Mouse (Mus musculus): ENCODE measurements around the gene Krt36.

The Krt36 gene

DNA sequence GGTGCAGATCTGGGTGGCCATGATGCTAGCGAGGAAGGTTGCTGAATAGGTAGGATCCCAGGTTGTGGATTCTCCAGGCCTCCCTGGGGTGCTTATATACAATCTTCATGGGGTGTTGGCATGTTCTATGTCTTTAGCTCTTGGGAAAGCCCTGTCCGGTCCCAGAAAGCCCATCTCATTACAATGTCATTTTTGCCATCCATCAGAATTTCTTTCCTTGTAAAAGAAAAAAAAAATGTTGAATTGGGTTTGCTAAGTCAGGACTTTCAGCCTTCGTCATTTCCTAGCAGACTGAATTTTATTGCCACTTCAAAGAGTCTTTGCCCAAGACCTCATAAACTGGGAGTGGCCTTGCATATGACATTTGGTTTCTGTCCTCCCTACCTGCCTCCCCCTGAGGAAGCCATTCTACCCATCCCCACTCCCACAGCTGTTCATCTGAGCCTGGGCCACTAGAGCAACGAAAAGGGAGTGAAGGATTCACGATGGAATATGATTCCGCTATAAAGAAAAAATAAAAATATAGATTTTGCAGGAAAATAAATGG is at the start of gene Krt36:
Gene Krt36 (minus strand): TSS at position 51 of the 547 bp plus-strand sequence.
- in situ Hi-C loops (cut with MboI, MseI): no loop called here

DNA sequence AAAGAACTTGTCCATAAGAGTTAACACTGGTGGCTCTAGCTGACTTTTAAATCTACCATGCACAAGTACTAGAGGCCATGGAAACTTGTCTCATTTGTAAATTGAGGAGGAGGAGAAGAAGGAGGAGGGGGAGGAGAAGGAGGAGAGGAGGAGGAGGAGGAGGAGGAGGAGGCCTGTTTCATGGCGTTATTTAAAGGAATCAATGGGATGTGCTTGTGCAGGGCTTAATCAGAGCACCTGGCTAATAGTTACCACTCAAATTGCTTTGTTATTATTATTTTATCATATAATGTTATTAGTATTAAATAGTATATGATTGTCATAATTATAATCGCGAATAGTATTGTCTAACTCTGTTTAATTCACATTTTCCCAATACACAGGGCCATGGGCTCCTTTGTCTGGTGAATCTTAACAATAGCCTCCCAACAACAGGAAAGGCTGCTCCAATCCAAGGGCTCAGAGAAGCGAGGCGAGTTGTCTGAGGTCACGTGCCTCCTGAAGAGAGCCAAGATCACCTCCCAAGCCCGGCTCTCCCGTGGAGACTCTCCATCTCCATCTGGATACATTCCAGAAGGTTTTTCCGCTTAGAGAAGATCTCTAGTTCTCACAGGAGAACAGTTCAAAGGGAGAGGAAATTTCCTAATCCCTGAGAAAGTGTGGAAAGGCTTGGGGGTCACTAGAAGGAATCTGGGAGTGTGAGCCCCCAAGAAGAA is 43.3 kb upstream of the Krt36 start, which contains the start of gene Krt19:
Gene Krt19 (minus strand): TSS at position 51 of the 716 bp plus-strand sequence.
- in situ Hi-C loops (cut with MboI, MseI): no loop called here

DNA sequence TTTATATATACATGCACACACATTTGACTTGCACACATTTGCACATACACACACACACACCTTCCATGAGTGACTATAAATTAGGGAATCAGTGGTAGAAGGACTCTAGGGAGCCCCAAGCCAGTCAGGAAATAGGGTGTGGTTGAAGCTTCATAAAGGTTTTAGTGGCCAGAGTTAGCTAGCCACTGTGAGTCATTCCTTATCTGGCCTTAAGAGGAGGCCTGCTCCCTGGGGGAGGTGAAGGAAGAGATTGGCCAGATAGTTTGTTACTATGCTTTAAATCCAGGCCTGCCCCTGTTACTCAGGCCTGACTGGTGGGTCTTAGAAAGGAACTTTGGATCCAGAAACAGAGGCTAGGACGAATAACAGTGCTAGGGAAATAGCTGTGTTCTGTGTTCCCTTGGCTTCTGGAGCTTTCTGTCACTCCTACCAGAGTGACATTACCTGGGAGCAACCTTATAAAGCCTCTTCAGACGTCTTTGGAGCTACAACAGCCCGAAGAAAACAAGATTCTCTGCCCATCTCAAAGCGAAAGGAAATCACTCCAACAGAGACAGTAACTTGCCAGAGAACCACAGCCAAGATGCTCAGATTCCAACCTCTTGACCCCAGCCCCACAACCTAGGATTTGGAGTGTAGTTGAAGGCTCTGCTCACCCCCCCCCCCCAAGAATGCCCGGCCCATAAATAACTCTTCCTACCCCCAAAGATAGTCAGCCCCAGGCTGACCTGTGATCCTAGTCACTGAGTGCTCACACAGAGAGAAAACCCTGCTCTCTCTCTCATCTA is 42.3 kb upstream of the Krt36 start:
- in situ Hi-C loops (cut with MboI, MseI): no loop called here

DNA sequence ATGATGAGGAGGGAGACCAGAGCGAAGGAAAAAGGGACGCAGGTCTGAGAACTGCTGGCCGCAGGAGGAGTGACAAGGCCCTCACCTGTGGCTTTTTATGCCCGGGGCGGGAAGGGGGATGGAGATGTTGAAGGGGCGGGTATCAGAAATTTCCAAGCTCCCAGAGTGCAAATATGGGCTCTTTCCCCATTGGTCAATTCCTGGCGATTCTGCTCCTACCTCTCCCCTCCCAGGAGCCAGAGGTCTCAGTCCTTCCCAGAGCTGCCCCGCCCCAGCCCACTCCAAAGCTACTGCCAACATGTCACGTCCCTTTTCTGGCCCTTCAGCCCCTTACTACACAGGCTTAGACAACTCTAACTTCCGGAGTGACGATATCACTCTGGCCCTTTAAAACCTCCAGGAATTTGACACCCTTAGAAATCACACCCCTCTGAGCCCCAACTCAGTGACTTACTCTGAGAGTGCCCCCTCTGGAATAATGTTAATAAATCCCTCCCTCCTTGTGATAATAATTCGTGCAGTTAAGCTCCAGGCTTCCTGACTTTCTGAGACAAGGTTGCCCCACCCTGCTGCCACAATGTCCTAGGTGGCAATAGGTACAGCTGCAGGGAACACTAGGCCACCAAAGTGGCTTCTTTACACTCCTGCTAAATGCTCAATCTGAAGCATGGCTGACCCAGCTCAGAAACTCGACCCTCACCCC is 40.6 kb upstream of the Krt36 start:
- in situ Hi-C loops (cut with MboI, MseI): no loop called here

DNA sequence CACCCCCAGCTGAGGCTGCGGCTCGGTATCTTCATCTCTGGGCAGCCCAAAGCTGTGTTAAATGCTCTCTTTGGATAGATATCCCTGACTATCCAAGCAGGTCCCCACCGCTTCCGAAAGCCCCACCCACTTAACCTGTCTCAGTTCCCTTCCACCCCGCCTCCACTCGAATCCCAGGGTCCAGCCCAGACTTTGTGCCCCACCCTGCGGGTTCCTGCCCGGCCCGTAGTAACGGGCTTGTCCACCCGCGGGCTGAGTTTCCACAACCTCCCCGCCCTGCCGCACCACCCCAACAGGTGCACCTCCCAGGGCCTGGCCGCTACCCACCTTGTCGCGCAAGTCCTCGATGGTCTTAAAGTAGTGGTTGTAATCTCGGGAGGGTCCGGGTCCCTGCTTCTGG is 39.7 kb upstream of the Krt36 start:
- in situ Hi-C loops (cut with MboI, MseI): no loop called here

DNA sequence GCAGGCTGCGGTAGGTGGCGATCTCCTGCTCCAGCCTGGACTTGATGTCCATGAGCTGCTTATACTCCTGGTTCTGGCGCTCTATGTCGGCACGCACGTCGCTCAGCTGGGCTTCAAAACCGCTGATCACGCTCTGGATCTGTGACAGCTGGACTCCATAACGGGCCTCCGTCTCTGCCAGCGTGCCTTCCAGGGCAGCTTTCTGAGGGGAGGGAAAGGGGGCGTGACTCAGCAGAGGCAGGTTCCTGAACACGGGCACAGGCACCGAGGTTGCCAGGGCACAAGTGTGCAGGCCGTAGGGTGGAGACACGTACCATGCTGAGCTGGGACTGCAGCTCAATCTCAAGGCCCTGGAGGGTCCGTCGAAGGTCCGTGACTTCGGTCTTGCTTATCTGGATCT is 35.5 kb upstream of the Krt36 start:
- in situ Hi-C loops (cut with MboI, MseI): no loop called here

DNA sequence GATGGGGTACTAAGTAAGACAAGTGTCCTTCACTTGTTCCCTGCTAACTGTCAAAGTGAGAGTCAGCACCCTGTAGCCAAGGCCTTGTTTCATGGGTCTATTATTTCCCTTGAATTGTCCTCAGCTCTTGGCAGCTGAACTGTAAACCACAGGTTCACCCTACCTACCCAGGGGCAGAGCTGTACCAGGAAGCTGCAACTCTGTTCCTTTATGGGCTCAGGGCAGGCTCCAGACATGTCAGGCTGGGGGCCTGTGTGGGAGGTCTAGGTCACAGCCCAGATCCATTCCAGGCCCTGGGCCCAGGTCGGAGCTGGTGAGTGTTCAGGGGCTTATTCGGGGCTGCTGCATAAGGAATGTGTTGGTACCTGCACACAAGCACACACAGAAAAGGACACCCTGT is 34.0 kb upstream of the Krt36 start:
- in situ Hi-C loops (cut with MboI, MseI): no loop called here

DNA sequence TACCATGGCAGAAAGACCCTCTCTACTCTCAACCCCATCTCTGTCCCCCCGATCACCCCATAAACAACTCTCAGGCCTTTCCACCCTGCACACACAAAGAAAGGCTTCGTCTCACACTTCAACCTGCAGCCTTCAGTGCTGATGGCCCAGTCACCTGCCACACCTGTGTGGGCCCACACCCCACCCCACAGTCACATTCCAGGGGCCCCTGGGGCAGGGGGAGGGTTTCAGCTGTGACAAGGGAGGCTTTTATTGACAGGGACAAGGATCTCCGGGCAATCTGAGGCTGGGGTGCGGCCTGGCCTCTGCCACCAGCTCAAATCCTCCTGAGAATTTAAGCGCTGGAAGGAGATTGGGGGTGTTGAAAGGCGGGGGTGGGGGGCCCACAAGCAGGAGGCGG is 33.4 kb upstream of the Krt36 start:
- in situ Hi-C loops (cut with MboI, MseI): no loop called here

DNA sequence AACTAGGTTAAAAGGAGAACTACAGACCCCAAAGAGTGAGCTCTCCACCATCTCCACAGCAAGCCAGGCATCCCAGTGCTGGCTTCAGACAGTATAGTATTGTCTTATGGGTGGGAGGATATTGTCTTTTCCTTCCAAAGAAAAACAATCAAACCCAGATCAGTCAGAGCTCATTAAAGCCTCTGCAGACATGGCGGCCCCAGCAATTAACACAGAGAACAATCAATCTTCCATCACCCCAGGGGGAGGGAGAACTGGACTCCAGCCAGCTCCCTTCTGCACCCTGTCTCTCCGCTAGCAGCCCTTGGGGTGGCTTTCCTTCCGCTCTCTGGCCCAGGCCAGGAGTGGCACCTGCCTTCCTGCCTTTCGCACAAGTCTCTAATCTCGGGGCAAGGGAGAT is 32.3 kb upstream of the Krt36 start:
- in situ Hi-C loops (cut with MboI, MseI): no loop called here

DNA sequence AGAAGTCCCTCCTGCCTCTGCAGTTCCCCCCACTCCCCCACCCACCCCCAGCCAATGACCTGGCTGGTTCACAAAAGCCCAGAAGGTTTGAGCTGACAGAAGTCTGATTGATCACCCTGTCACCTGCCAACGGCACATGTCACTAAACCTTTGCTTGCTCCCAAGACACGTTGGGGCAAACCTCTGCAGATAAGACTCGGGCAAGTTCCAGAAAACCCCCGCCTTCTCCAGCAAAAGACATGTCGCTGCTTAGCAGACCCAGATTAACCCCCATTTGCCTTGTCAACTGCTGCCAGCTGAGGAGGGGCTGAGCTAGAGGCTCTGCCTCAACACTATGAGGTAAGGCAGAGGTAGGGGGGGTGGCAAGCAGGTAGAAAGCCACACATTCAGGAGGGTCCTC is 31.1 kb upstream of the Krt36 start:
- in situ Hi-C loops (cut with MboI, MseI): no loop called here

DNA sequence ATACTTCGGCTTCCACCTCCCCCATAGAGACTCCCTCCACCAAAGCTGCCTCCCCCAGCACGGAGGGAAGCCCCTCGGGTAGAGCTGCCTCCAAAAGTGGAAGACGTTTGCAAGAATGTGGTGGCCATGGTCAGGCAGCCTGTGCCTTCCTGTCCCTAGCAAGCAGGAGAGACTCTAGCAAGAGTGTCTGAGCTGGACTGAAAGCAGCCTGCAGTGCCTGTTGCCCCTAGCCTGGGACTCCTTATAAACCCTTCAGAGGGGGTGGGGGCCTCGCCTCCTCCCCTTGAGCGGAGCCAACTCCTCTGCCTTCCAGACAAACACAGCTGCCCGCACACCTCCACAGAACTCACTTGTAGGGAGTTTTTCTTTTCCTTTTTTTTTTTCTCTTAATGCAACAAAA is 30.3 kb upstream of the Krt36 start, which contains the start of gene Krt15:
Gene Krt15 (minus strand): TSS at position 198 of the 400 bp plus-strand sequence.
- in situ Hi-C loops (cut with MboI, MseI): no loop called here

DNA sequence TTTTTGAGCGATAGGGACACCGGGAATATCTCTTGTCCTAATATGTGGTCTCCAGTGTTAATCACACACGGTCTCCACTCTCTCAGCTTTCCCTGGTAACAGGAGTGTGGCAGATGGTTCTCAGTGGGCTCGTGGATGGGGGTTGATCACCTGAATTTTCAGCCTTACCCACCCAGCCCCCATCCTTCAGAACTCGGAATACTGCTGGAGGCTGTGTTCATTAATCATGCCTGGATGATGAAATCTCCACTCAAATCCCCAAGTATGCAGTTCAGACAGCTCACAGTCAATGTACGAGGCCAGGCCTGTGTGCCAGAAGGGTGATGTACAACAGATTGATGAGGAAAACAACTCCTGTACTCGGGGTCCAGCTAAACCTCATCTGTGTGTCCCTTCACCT is 19.5 kb upstream of the Krt36 start:
- in situ Hi-C loops (cut with MboI, MseI): no loop called here

DNA sequence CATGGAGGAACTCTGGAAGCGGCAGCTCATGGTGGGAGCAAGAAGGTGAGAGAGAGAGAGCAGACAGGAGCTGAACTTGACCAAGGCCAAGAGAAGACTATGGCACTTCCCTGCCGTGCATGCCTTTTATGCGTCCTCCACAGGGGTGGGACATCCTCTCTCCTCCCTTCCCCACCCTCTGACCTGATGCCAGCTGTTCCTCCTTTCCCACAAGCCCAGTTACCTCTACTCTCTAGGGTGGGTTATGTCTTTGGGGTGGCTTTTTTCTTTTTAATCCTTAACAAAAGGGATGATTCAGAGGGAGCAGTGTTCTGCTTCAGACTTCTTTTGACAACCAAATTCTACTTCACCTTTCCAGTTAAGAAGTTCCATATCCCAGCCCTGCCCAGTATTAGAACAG is 16.0 kb upstream of the Krt36 start, which contains the start of gene Krt13:
Gene Krt13 (minus strand): TSS at position 101 of the 400 bp plus-strand sequence.
- in situ Hi-C loops (cut with MboI, MseI): no loop called here

DNA sequence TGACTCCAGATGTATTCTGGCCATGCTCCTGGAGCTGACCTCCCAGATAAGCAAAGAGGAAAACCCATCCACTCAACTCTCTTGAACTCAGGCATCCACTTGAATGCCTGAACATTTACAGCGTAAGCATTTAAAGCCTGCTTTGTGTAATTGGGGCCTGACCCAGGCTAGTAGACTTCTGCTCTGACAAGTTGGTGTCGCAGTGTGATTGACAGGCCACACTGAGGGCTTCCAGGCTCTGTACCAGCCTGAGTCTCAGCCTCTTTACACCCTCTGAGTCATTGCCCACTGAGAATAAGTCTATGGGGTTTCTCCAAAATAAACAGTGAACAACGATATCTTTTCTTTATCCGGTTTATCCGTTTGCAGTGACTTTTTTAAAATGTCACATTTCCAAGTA is 14.9 kb upstream of the Krt36 start:
- in situ Hi-C loops (cut with MboI, MseI): no loop called here

DNA sequence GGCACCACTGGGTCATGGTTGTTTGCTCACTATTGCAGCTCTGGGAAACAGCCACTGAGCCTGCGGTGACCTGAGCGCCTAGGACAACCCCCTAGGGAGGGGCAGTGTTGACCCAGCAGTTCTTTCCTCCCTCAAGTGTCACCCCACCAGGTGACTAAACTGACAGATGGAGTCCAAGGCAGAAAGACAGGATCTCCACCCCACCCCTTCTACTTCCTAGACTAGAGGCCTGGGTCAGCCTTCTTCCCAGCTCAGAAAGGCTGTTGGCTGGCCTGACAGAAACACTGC is 8.3 kb upstream of the Krt36 start:
- in situ Hi-C loops (cut with MboI, MseI): no loop called here

DNA sequence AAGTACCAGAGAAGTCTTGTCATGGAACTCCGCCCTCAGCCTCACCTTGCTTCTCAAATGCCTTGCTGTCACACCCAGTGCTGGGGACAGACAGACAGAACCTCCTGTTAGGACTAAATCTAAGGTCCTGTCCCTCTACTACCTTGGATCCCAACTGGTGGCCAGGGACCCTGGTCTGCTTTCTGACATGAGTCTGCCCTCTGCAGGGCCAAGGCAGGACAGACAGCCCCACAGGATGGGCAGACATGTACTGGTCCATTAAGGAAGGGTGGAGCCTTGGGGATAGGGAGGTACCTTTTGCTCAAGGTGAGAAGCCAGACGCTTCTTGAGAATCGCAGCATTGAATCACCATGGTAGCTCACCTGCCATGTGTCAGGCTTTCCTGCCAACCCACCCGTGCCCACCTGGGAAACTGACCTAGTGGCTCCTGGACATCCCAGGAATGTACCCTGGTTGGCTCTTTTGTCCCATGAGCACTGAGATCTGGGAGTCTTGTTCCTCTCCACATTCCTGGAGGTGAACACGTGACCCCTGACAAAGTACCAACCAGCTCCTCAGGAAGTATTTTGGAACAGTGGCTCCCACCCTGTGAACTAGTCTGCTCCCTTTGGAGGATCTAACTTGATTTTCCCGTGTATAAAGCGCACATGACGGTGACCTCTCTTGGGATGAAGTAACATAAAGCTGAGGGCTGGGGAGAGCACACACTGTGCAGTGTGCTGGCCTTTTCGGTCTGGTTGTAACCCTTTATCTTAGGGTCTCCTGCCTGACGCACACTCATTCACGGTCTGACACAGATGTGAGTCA is 7.7 kb upstream of the Krt36 start:
- in situ Hi-C loops (cut with MboI, MseI): no loop called here

DNA sequence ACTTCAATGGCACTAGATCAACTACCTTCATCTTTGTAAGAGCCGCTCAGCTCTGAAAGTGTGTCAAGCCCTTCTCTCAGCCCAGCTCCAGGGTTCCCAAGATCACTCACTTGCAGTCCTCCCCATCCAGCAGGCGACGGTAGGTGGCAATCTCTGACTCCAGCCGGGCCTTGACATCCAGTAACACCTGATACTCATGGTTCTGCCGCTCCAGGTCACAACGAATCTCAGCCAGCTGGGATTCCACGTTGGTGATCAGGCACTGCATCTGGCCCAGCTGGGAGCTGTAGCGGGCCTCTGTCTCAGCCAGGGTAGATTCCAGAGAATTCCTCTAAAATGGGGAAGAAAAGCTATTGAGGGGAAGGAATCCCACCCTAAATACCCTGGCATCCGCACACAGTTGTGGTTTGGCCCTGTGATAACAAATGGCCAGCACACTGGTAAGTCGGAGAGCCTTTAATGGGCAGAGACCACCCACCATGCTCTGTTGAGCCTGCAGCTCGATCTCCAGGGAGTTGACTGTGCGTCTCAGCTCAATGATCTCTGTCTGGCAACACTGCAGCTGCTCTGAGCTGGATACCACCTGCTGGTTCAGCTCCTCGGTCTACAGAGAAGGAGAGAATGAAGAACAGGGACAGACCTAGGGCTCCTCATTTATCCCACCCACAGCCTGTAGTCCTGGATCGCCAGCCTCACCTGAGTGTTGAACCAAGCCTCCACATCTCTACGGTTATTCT is 2.6 kb downstream of the Krt36 start:
- in situ Hi-C loops (cut with MboI, MseI): no loop called here

DNA sequence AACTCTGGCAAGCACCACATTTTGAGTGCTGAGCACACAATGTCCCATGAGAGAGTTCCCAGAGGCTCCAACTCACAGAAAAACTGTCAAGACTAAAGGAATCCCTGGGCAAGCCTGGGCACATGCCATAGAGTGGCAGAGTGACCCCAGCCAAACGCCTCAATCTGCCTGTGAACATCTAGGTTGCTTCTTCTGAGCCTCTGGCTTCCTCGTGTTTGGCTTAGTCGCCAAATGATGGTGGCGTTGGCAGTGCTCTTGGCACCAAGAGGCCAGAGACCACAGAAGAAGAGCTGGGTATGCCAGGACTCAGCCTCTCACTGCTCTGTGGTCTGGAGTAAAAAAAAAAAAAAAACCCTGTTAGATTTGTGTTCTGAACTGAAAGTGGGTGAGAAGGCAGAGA is 5.0 kb downstream of the Krt36 start:
- in situ Hi-C loops (cut with MboI, MseI): no loop called here

DNA sequence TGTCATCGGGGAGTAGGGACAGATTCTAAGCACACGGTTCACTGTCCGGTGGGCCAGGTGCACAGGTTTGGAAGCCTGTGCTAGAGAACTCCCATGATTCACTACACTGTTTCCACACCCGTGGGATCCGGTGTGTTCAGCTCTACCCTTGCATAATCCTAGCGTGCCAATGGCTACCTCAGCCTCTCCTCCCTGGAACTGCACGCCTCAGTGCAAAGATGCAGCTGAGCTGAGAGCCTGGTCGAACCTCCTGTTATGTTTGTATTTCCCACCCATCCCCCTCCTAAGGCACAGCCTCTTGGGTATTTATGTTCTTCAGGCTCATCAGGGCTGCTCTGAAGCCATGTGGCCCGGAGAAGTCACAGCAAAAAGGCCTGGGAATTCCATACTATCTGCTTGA is 7.6 kb downstream of the Krt36 start:
- in situ Hi-C loops (cut with MboI, MseI): no loop called here

DNA sequence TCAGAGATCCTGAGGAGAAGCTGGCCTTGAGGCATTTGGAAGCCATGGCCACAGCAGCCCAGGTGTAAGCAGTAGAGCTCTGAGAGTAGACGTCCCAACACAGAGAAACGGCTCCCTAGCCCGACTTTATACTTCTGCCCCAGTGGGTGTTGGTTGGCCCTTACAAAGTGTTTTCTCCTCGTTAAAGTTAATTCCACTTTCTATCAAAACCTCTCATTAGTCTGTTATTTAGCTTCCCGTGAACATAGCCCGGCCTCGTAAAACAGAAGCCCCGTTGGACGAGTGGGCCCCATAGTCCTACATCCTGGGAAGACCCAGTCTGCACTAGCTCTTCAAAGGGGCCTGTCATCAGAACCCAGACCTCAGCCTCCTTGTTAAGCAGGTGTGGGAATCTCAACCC is 9.3 kb downstream of the Krt36 start, which contains the start of gene Krt35:
Gene Krt35 (minus strand): TSS at position 101 of the 400 bp plus-strand sequence.
- in situ Hi-C loops (cut with MboI, MseI): no loop called here
